Mouse (Mus musculus): Measurements from ENCODE around the gene Ttll11. TPM values are rescaled to one million over a fixed set of nuclear protein-coding genes. Genes with fewer than 3 reads are reported as not detected.

Ttll11 gene
- polyA plus RNA-seq, 1 experiment from 2014 or later, result 1.3 TPM

- H3K4me1 ChIP-seq (replicated peaks; ENCODE audit: control insufficient read depth, insufficient read depth, low read length), result no peaks in the 10 kb centered on the region
- DNase-seq (ENCODE audit: low spot score) (no peak), ATAC-seq (ENCODE audit: low FRiP score) (no peak)
- peaks cover 2% of the 10 kb centered on the region; the same call in 1 of the 2 replicates for H3K27me3 ChIP-seq (ENCODE audit: control insufficient read depth, insufficient read depth, low read length)
- no peaks in the 10 kb centered on the region for H3K36me3 ChIP-seq (ENCODE audit: control insufficient read depth, insufficient read depth, low read length)
- 75% methylated on average over 4 of the region's 4 CpGs for WGBS
- H3K4me3 ChIP-seq (ENCODE audit: low read depth, low read length), result no peak overlapping the region
- no peak overlapping the region for H3K27ac ChIP-seq (ENCODE audit: low read depth, low read length)
- H3K9me3 ChIP-seq (ENCODE audit: control insufficient read depth, low read length), result no peaks in the 10 kb centered on the region
- H3K9ac ChIP-seq (ENCODE audit: low read depth, low read length), result no peak overlapping the region
- H3K4me2 ChIP-seq (replicated peaks; ENCODE audit: low read depth, low read length), result no peak overlapping the region
Observed at GRCm38 (mm10) chr2:35924947-35925346, 54.8 kb downstream of the Ttll11 start.

DNA sequence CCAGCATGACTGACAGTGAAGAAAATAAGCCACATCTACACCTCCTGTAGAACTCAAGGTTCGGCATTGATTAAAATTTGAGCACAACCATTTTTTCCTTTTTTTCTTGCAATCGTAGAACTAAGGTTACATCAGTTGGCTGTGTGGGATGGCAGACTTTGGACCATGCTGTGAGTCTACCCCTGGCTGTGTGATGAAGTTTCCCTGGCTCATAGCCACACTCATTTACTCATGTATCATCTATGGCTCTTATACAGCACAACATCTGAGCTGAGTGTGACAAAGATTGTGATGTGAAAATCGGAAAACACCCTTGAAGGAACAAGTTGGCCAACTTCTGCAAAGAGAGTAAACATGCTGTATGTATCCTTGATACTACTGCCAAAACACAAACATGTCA lies 56.8 kb downstream of the Ttll11 start:
- H3K4me1 ChIP-seq (replicated peaks; ENCODE audit: control insufficient read depth, insufficient read depth, low read length), result no peaks in the 10 kb centered on the region
- H3K36me3 ChIP-seq (ENCODE audit: control insufficient read depth, insufficient read depth, low read length), result no peaks in the 10 kb centered on the region
- peaks cover under 1% of the 10 kb centered on the region; the same call in 1 of the 2 replicates for H3K27me3 ChIP-seq (ENCODE audit: control insufficient read depth, insufficient read depth, low read length)
- no peak for ATAC-seq (ENCODE audit: low FRiP score)
- WGBS, result 85% methylated on average over 3 of the region's 3 CpGs
- H3K9ac ChIP-seq (ENCODE audit: low read depth, low read length), result no peak overlapping the region
- no peak overlapping the region for H3K4me2 ChIP-seq (replicated peaks; ENCODE audit: low read depth, low read length)
- no peak overlapping the region for H3K27ac ChIP-seq (ENCODE audit: low read depth, low read length)
- H3K9me3 ChIP-seq (ENCODE audit: control insufficient read depth, low read length), result no peaks in the 10 kb centered on the region
- no peak for DNase-seq (ENCODE audit: low spot score)
- H3K4me3 ChIP-seq (ENCODE audit: low read depth, low read length), result no peak overlapping the region

DNA sequence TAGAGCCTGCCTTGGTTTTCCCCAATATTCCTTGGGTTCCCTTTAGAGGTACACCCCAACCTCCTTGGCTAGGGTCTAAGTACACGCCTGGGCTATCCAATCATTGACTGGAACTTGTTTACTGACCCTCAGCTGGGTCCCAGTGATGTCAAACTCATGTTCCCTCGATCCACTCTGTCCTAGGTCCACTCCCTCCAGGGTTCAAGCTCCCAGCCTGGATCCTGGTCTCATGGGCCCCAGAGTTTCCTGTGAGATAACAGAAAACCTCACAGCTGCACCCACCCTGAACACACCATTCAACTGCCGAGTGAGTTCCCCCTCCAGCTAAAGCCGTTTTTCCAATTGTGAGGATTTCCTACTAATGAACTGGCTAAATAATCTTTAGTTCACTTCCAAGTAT lies 67.6 kb downstream of the Ttll11 start:
- ATAC-seq (ENCODE audit: low FRiP score) (no peak), DNase-seq (ENCODE audit: low spot score) (no peak)
- 75% methylated on average over 4 of the region's 4 CpGs for WGBS
- Histone ChIP-seq H3K27ac (ENCODE audit: low read depth, low read length) (no peak overlapping the region), H3K4me2 (replicated peaks; ENCODE audit: low read depth, low read length) (no peak overlapping the region), H3K27me3 (ENCODE audit: control insufficient read depth, insufficient read depth, low read length) (no peaks in the 10 kb centered on the region), H3K4me3 (ENCODE audit: low read depth, low read length) (no peak overlapping the region), H3K36me3 (ENCODE audit: control insufficient read depth, insufficient read depth, low read length) (no peaks in the 10 kb centered on the region), H3K9ac (ENCODE audit: low read depth, low read length) (no peak overlapping the region), H3K4me1 (replicated peaks; ENCODE audit: control insufficient read depth, insufficient read depth, low read length) (no peaks in the 10 kb centered on the region), H3K9me3 (ENCODE audit: control insufficient read depth, low read length) (no peaks in the 10 kb centered on the region)

GRCm38 (mm10) chr2:35911675-35912074 lies 68.0 kb downstream of the Ttll11 start:
- Histone ChIP-seq H3K4me2 (replicated peaks; ENCODE audit: low read depth, low read length) (no peak overlapping the region), H3K9ac (ENCODE audit: low read depth, low read length) (no peak overlapping the region), H3K27ac (ENCODE audit: low read depth, low read length) (no peak overlapping the region), H3K27me3 (ENCODE audit: control insufficient read depth, insufficient read depth, low read length) (no peaks in the 10 kb centered on the region), H3K36me3 (ENCODE audit: control insufficient read depth, insufficient read depth, low read length) (no peaks in the 10 kb centered on the region), H3K4me1 (replicated peaks; ENCODE audit: control insufficient read depth, insufficient read depth, low read length) (no peaks in the 10 kb centered on the region), H3K9me3 (ENCODE audit: control insufficient read depth, low read length) (no peaks in the 10 kb centered on the region), H3K4me3 (ENCODE audit: low read depth, low read length) (no peak overlapping the region)
- ATAC-seq (ENCODE audit: low FRiP score), result no peak
- 92% methylated on average over 1 of the region's 1 CpGs for WGBS
- no peak for DNase-seq (ENCODE audit: low spot score)

GRCm38 (mm10) chr2:35910740-35911139 lies 69.0 kb downstream of the Ttll11 start:
- Histone ChIP-seq H3K9me3 (ENCODE audit: control insufficient read depth, low read length) (no peaks in the 10 kb centered on the region), H3K27ac (ENCODE audit: low read depth, low read length) (no peak overlapping the region), H3K9ac (ENCODE audit: low read depth, low read length) (no peak overlapping the region), H3K36me3 (ENCODE audit: control insufficient read depth, insufficient read depth, low read length) (no peaks in the 10 kb centered on the region), H3K4me2 (replicated peaks; ENCODE audit: low read depth, low read length) (no peak overlapping the region), H3K4me1 (replicated peaks; ENCODE audit: control insufficient read depth, insufficient read depth, low read length) (no peaks in the 10 kb centered on the region), H3K4me3 (ENCODE audit: low read depth, low read length) (no peak overlapping the region), H3K27me3 (ENCODE audit: control insufficient read depth, insufficient read depth, low read length) (no peaks in the 10 kb centered on the region)
- 59% methylated on average over 9 of the region's 9 CpGs for WGBS
- no peak for DNase-seq (ENCODE audit: low spot score)
- no peak for ATAC-seq (ENCODE audit: low FRiP score)

DNA sequence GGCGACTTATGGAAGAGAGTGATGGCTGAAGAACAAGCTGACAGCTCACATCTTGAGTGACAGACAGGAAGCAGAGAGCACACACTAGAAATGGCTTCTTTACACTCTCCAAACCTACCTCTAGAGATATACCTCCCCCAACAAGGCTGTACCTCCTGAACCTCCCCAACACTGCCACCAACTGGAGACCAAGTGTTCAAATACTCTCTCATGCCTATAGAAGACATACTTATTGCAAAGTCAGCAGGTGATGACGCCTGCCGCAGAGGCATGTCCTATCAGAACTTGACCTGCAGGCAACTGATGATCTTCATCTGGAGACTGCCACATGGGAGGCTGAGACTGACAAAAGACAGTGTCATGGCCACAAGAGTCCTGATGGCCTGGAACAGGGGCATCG lies 70.4 kb downstream of the Ttll11 start:
- no peak for ATAC-seq (ENCODE audit: low FRiP score)
- WGBS, result 94% methylated on average over 4 of the region's 4 CpGs
- H3K4me1 ChIP-seq (replicated peaks; ENCODE audit: control insufficient read depth, insufficient read depth, low read length), result no peaks in the 10 kb centered on the region

DNA sequence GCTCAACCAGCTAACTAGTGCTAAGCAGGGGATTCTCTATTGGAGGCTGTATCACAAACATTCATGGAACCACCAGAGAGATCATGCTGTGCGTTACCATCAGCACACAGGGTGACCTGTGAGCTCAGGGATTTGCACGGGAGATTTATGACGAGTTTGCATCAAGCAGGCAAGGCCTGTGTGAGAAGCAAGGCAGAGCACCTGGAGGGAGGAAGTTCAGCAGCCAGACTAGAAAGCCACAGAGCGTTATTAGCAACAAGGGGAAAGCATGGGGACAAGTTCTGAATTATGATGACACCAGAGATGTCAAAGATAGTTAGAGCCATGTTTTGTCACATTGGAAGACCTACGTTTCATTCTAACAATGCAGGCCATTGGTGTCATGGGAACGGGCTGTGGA lies 72.1 kb downstream of the Ttll11 start:
- WGBS, result 88% methylated on average over 6 of the region's 6 CpGs
- no peak overlapping the region for H3K4me2 ChIP-seq (replicated peaks; ENCODE audit: low read depth, low read length)
- H3K9me3 ChIP-seq (ENCODE audit: control insufficient read depth, low read length), result no peaks in the 10 kb centered on the region
- H3K27ac ChIP-seq (ENCODE audit: low read depth, low read length), result no peak overlapping the region
- H3K4me1 ChIP-seq (replicated peaks; ENCODE audit: control insufficient read depth, insufficient read depth, low read length), result no peaks in the 10 kb centered on the region
- H3K4me3 ChIP-seq (ENCODE audit: low read depth, low read length), result no peak overlapping the region
- no peaks in the 10 kb centered on the region for H3K27me3 ChIP-seq (ENCODE audit: control insufficient read depth, insufficient read depth, low read length)
- no peaks in the 10 kb centered on the region for H3K36me3 ChIP-seq (ENCODE audit: control insufficient read depth, insufficient read depth, low read length)
- H3K9ac ChIP-seq (ENCODE audit: low read depth, low read length), result no peak overlapping the region
- DNase-seq (ENCODE audit: low spot score) (no peak), ATAC-seq (ENCODE audit: low FRiP score) (no peak)

More for the DNA sequence above, 70.4 kb downstream of the Ttll11 start:
- Histone ChIP-seq H3K4me3 (ENCODE audit: low read depth, low read length) (no peak overlapping the region), H3K36me3 (ENCODE audit: control insufficient read depth, insufficient read depth, low read length) (no peaks in the 10 kb centered on the region), H3K9ac (ENCODE audit: low read depth, low read length) (no peak overlapping the region), H3K27ac (ENCODE audit: low read depth, low read length) (no peak overlapping the region), H3K9me3 (ENCODE audit: control insufficient read depth, low read length) (no peaks in the 10 kb centered on the region), H3K27me3 (ENCODE audit: control insufficient read depth, insufficient read depth, low read length) (no peaks in the 10 kb centered on the region), H3K4me2 (replicated peaks; ENCODE audit: low read depth, low read length) (no peak overlapping the region)
- no peak for DNase-seq (ENCODE audit: low spot score)

GRCm38 (mm10) chr2:35906174-35906798 lies 73.4 kb downstream of the Ttll11 start:
- peak; percentile 86 for DNase-seq (ENCODE audit: low spot score)
- Histone ChIP-seq H3K27me3 (ENCODE audit: control insufficient read depth, insufficient read depth, low read length) (no peaks in the 10 kb centered on the region), H3K27ac (ENCODE audit: low read depth, low read length) (no peak overlapping the region), H3K9ac (ENCODE audit: low read depth, low read length) (no peak overlapping the region), H3K4me2 (replicated peaks; ENCODE audit: low read depth, low read length) (no peak overlapping the region), H3K4me1 (replicated peaks; ENCODE audit: control insufficient read depth, insufficient read depth, low read length) (no peaks in the 10 kb centered on the region), H3K9me3 (ENCODE audit: control insufficient read depth, low read length) (no peaks in the 10 kb centered on the region), H3K4me3 (ENCODE audit: low read depth, low read length) (no peak overlapping the region), H3K36me3 (ENCODE audit: control insufficient read depth, insufficient read depth, low read length) (no peaks in the 10 kb centered on the region)
- peak; percentile 47 for ATAC-seq (ENCODE audit: low FRiP score)
- 25% methylated on average over 11 of the region's 11 CpGs for WGBS

- H3K36me3 ChIP-seq (ENCODE audit: control insufficient read depth, insufficient read depth, low read length), result no peaks in the 10 kb centered on the region
- no peaks in the 10 kb centered on the region for H3K4me1 ChIP-seq (replicated peaks; ENCODE audit: control insufficient read depth, insufficient read depth, low read length)
- no peaks in the 10 kb centered on the region for H3K9me3 ChIP-seq (ENCODE audit: control insufficient read depth, low read length)
- no peak overlapping the region for H3K27ac ChIP-seq (ENCODE audit: low read depth, low read length)
- WGBS, result 89% methylated on average over 2 of the region's 2 CpGs
- H3K4me2 ChIP-seq (replicated peaks; ENCODE audit: low read depth, low read length), result no peak overlapping the region
- no peak for DNase-seq (ENCODE audit: low spot score)
- H3K27me3 ChIP-seq (ENCODE audit: control insufficient read depth, insufficient read depth, low read length), result no peaks in the 10 kb centered on the region
- ATAC-seq (ENCODE audit: low FRiP score), result no peak
- no peak overlapping the region for H3K4me3 ChIP-seq (ENCODE audit: low read depth, low read length)
- no peak overlapping the region for H3K9ac ChIP-seq (ENCODE audit: low read depth, low read length)
Observed at GRCm38 (mm10) chr2:35900845-35901244, 78.9 kb downstream of the Ttll11 start.
